Mouse (Mus musculus) testis, postnatal 14 days (tissue): Measurements from ENCODE around the gene Snrpn.
"Not testable (repeated sequence)": the region's sequence is repeated elsewhere in the genome, so short reads cannot be mapped to it uniquely, and the experiment has no call there.

Source experiments
- DNase-seq: peaks from one replicate; pipeline ENCODE4 v3.0.0; 2021; ENCODE audit warnings: low spot score

Gene Snrpn

GRCm38 (mm10) chr7:60139742-60140480 is at the start of gene Snrpn:
Gene Snrpn, minus strand, starts transcription at chr7:60140219.
- no peak for DNase-seq

GRCm38 (mm10) chr7:60170250-60171185 is 30.5 kb upstream of the Snrpn start:
- no peak for DNase-seq

GRCm38 (mm10) chr7:60125332-60125731 is 14.7 kb downstream of the Snrpn start:
- DNase-seq: no peak

GRCm38 (mm10) chr7:60123086-60123624 is 16.9 kb downstream of the Snrpn start:
- not testable (repeated sequence) for DNase-seq

GRCm38 (mm10) chr7:60122434-60123085 is 17.5 kb downstream of the Snrpn start:
- DNase-seq: no peak

GRCm38 (mm10) chr7:60097154-60097859 is 42.7 kb downstream of the Snrpn start:
- no peak for DNase-seq

- DNase-seq: no peak
Measured at GRCm38 (mm10) chr7:60076301-60076700, 63.7 kb downstream of the Snrpn start.

- no peak for DNase-seq
Measured at GRCm38 (mm10) chr7:60047481-60048201, 92.4 kb downstream of the Snrpn start.

GRCm38 (mm10) chr7:60013186-60013585 is 126.8 kb downstream of the Snrpn start:
- no peak for DNase-seq

- no peak for DNase-seq
Measured at GRCm38 (mm10) chr7:60007727-60008360, 132.2 kb downstream of the Snrpn start.

- DNase-seq: no peak
Measured at GRCm38 (mm10) chr7:60006262-60006661, 133.8 kb downstream of the Snrpn start.

- peak; percentile 52 for DNase-seq
Measured at GRCm38 (mm10) chr7:60004606-60005330, 135.3 kb downstream of the Snrpn start, which contains the start of the genes Snurf and Gm38393. Gene Snurf, minus strand, starts transcription at chr7:60005049. Gene Gm38393, minus strand, starts transcription at chr7:60005064.

GRCm38 (mm10) chr7:60003921-60004605 is 136.0 kb downstream of the Snrpn start:
- peak; percentile 13 for DNase-seq

GRCm38 (mm10) chr7:60003006-60003865 is 136.8 kb downstream of the Snrpn start:
- peak; percentile 16 for DNase-seq

GRCm38 (mm10) chr7:59978646-59979045 is 161.4 kb downstream of the Snrpn start:
- DNase-seq: no peak
